In the genomic region with DNA sequence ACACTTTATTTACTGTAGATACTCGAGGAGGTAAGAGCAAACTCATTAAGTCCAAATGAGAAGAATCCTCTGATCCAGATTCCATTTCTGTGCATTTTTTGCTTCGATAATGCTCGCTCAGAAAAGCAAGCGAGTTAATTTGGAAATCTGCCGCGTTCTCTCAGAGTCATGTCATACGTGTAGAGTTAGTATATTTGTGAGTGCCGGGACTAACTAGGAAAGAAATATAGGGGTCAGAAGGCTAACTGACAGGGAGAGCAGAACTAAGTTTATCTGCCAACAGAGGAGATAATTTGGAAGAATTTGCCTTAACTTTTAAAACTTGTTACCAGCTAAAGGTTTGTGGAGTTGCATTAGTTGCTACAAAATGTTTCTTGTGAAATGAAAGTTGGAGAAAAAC, we compare ENCODE assay signal across 8 mouse cellular contexts. TPM values are rescaled to one million over a fixed set of nuclear protein-coding genes. Genes with fewer than 3 reads are reported as not detected.
DNase-seq lines count a peak whose midpoint lies in the region; ATAC-seq and TF ChIP-seq lines count a peak whose summit lies in the region.

No protein-coding gene starts in this region.

- H3K9ac ChIP-seq in heart, embryonic 12.5 days, result peak overlapping the region; percentile 95
- H3K9ac ChIP-seq in ES-Bruce4 (ENCODE audit: low read depth, poor library complexity, severe bottlenecking), result peak overlapping the region; percentile 65
- H3K9ac ChIP-seq in forebrain, postnatal 0 days, result peak overlapping the region; percentile 69
- H3K9ac ChIP-seq in liver, postnatal 0 days (replicated peaks), result peak overlapping the region; percentile 91

- peak overlapping the region; percentile 86 for H3K4me2 ChIP-seq in heart, embryonic 12.5 days
- H3K4me2 ChIP-seq in forebrain, postnatal 0 days (ENCODE audit: low read depth), result peak overlapping the region; percentile 77
- H3K4me2 ChIP-seq in liver, postnatal 0 days (ENCODE audit: low read depth, low read length), result peak overlapping the region; percentile 75

- intact Hi-C loops in heart, postnatal 14 days (cut with DNase I), result no loop called here

- no peak for DNase-seq in heart, postnatal 14 days
- no peak for DNase-seq in forebrain, postnatal 0 days
- no peak for DNase-seq in liver, postnatal 0 days
- no peak for DNase-seq in urinary bladder, postnatal 14 days (ENCODE audit: low spot score)
- no peak for DNase-seq in layer of hippocampus, adult 8-10 months (ENCODE audit: low spot score in 2 of 2)
- no peak for DNase-seq in gastrocnemius, postnatal 10 days

- no peak for TF ChIP-seq EP300 in ES-Bruce4 (IDR thresholded peaks at IDR 0.05; ENCODE audit: insufficient read depth, low read depth, low read length)
- no peak for TF ChIP-seq EP300 in liver, postnatal 0 days (IDR thresholded peaks at IDR 0.05; ENCODE audit: low read depth)

- 4% methylated on average over 8 of the region's 8 CpGs for WGBS in heart, embryonic 12.5 days
- WGBS in forebrain, postnatal 0 days, result 3% methylated on average over 8 of the region's 8 CpGs
- WGBS in liver, postnatal 0 days (ENCODE audit: insufficient replicate concordance), result 2% methylated on average over 8 of the region's 8 CpGs

- no peak for ATAC-seq in heart, embryonic 12.5 days (ENCODE audit: insufficient number of reproducible peaks, low FRiP score)
- no peak for ATAC-seq in forebrain, postnatal 0 days
- ATAC-seq in liver, postnatal 0 days, result no peak

- no peak for TF ChIP-seq POLR2A in ES-Bruce4 (IDR thresholded peaks at IDR 0.05; ENCODE audit: insufficient read depth, low read length)

- no peaks in the 10 kb centered on the region for H3K9me3 ChIP-seq in heart, embryonic 12.5 days (replicated peaks)
- H3K9me3 ChIP-seq in ES-Bruce4 (replicated peaks; ENCODE audit: control insufficient read depth, insufficient read depth, low read length, poor library complexity, severe bottlenecking), result no peaks in the 10 kb centered on the region
- H3K9me3 ChIP-seq in forebrain, postnatal 0 days (ENCODE audit: low read length), result no peaks in the 10 kb centered on the region
- H3K9me3 ChIP-seq in liver, postnatal 0 days (ENCODE audit: low read length), result no peaks in the 10 kb centered on the region

- H3K27me3 ChIP-seq in heart, embryonic 12.5 days (replicated peaks), result no peaks in the 10 kb centered on the region
- H3K27me3 ChIP-seq in ES-Bruce4 (ENCODE audit: control insufficient read depth, insufficient read depth, low read length, poor library complexity, severe bottlenecking), result no peaks in the 10 kb centered on the region
- H3K27me3 ChIP-seq in forebrain, postnatal 0 days (ENCODE audit: insufficient read depth, low read length), result no peaks in the 10 kb centered on the region
- no peaks in the 10 kb centered on the region for H3K27me3 ChIP-seq in liver, postnatal 0 days (ENCODE audit: insufficient read depth, low read length)

- peak overlapping the region; percentile 91 for H3K4me3 ChIP-seq in heart, embryonic 12.5 days
- H3K4me3 ChIP-seq in ES-Bruce4 (ENCODE audit: low read depth, low read length), result peak overlapping the region; percentile 98
- H3K4me3 ChIP-seq in forebrain, postnatal 0 days (ENCODE audit: low read depth, low read length), result peak overlapping the region; percentile 62
- H3K4me3 ChIP-seq in liver, postnatal 0 days (ENCODE audit: low read depth, low read length), result peak overlapping the region; percentile 95

- TF ChIP-seq CTCF in ES-Bruce4 (IDR thresholded peaks at IDR 0.05; ENCODE audit: low read depth, low read length), result no peak
- no peak for TF ChIP-seq CTCF in forebrain, postnatal 0 days (IDR thresholded peaks at IDR 0.05; ENCODE audit: low read depth)
- TF ChIP-seq CTCF in liver, postnatal 0 days (IDR thresholded peaks at IDR 0.05; ENCODE audit: low read depth), result no peak

- peaks cover 19% of the 10 kb centered on the region for H3K4me1 ChIP-seq in heart, embryonic 12.5 days (replicated peaks)
- no peaks in the 10 kb centered on the region for H3K4me1 ChIP-seq in ES-Bruce4 (ENCODE audit: control insufficient read depth, insufficient read depth, low read length)
- H3K4me1 ChIP-seq in forebrain, postnatal 0 days (ENCODE audit: insufficient read depth), result peaks cover 11% of the 10 kb centered on the region
- peaks cover 11% of the 10 kb centered on the region for H3K4me1 ChIP-seq in liver, postnatal 0 days (ENCODE audit: insufficient read depth)

- no peak overlapping the region for H3K27ac ChIP-seq in heart, embryonic 12.5 days (ENCODE audit: poor library complexity, severe bottlenecking)
- no peak overlapping the region for H3K27ac ChIP-seq in ES-Bruce4 (ENCODE audit: insufficient read depth, low read length)
- H3K27ac ChIP-seq in forebrain, postnatal 0 days (ENCODE audit: low read depth, low read length), result no peak overlapping the region; the same call in 1 of the 2 replicates
- H3K27ac ChIP-seq in liver, postnatal 0 days (ENCODE audit: low read depth), result peak overlapping the region; percentile 82

- peaks cover 19% of the 10 kb centered on the region for H3K36me3 ChIP-seq in heart, embryonic 12.5 days
- H3K36me3 ChIP-seq in ES-Bruce4 (ENCODE audit: control insufficient read depth, insufficient read depth, low read length, poor library complexity, severe bottlenecking), result peaks cover 29% of the 10 kb centered on the region
- peaks cover 15% of the 10 kb centered on the region for H3K36me3 ChIP-seq in forebrain, postnatal 0 days (ENCODE audit: insufficient read depth)
- H3K36me3 ChIP-seq in liver, postnatal 0 days (replicated peaks; ENCODE audit: insufficient read depth, low read length), result peaks cover 18% of the 10 kb centered on the region

RNA-seq across cellular contexts. Expression of gene Nup155, which starts 0.7 kb away (rescaled TPM):
- polyA plus RNA-seq in heart, embryonic 12.5 days (2016; fragmentation: Nextera tagmentation; extraction: Ambion mirVana), result 18.0 and 18.7 TPM in 2 replicates
- 10 to 100 TPM; 12.4 to 12.6 TPM for total RNA-seq in heart, postnatal 14 days (2021)
- 96.6 and 107 TPM in 2 replicates for polyA plus RNA-seq in ES-Bruce4 (2011; ENCODE audit: insufficient read depth, insufficient read length, low read depth, missing spikeins)
- 28.0 and 46.9 TPM in 2 replicates for total RNA-seq in forebrain, postnatal 0 days (2014; rRNA removed)
- 4.3 and 6.2 TPM in 2 replicates for polyA plus RNA-seq in forebrain, postnatal 0 days (2015; fragmentation: Nextera tagmentation; extraction: Ambion mirVana)
- 3.6 and 4.1 TPM in 2 replicates for polyA plus RNA-seq in liver, postnatal 0 days (2015; fragmentation: Nextera tagmentation; extraction: Ambion mirVana)
- 10 to 100 TPM; 17.4 to 23.4 (median 18.7) TPM for total RNA-seq in layer of hippocampus, adult 8-10 months (2022)
- 10 to 100 TPM; 10.8 to 15.0 TPM for total RNA-seq in gastrocnemius, postnatal 10 days (2021)

RNA-seq across cellular contexts. Expression of gene Wdr70, which starts 10.8 kb away (rescaled TPM):
- polyA plus RNA-seq in heart, embryonic 12.5 days (2016; fragmentation: Nextera tagmentation; extraction: Ambion mirVana), result 40.5 and 43.4 TPM in 2 replicates
- 10 to 100 TPM; 17.3 to 20.9 TPM for total RNA-seq in heart, postnatal 14 days (2021)
- 65.5 and 69.7 TPM in 2 replicates for polyA plus RNA-seq in ES-Bruce4 (2011; ENCODE audit: insufficient read depth, insufficient read length, low read depth, missing spikeins)
- 57.9 and 66.8 TPM in 2 replicates for total RNA-seq in forebrain, postnatal 0 days (2014; rRNA removed)
- polyA plus RNA-seq in forebrain, postnatal 0 days (2015; fragmentation: Nextera tagmentation; extraction: Ambion mirVana), result 63.8 and 71.3 TPM in 2 replicates
- 13.1 and 15.5 TPM in 2 replicates for polyA plus RNA-seq in liver, postnatal 0 days (2015; fragmentation: Nextera tagmentation; extraction: Ambion mirVana)
- 10 to 100 TPM; 29.5 to 33.7 (median 30.4) TPM for total RNA-seq in layer of hippocampus, adult 8-10 months (2022)
- total RNA-seq in gastrocnemius, postnatal 10 days (2021), result 10 to 100 TPM; 24.6 to 26.3 TPM

RNA-seq across cellular contexts. Expression of gene Cplane1, which starts 59.1 kb away (rescaled TPM):
- 5.9 TPM in 2 replicates for polyA plus RNA-seq in heart, embryonic 12.5 days (2016; fragmentation: Nextera tagmentation; extraction: Ambion mirVana)
- total RNA-seq in heart, postnatal 14 days (2021), result 1 to 10 TPM; 6.5 to 6.6 TPM
- polyA plus RNA-seq in ES-Bruce4 (2011; ENCODE audit: insufficient read depth, insufficient read length, low read depth, missing spikeins), result 25.9 and 30.7 TPM in 2 replicates
- total RNA-seq in forebrain, postnatal 0 days (2014; rRNA removed), result 25.0 and 37.0 TPM in 2 replicates
- 5.3 and 10.1 TPM in 2 replicates for polyA plus RNA-seq in forebrain, postnatal 0 days (2015; fragmentation: Nextera tagmentation; extraction: Ambion mirVana)
- 0.56 and 0.61 TPM in 2 replicates for polyA plus RNA-seq in liver, postnatal 0 days (2015; fragmentation: Nextera tagmentation; extraction: Ambion mirVana)
- 10 to 100 TPM; 26.1 to 41.2 (median 30.1) TPM for total RNA-seq in layer of hippocampus, adult 8-10 months (2022)
- 1 to 10 TPM; 5.4 to 9.4 TPM for total RNA-seq in gastrocnemius, postnatal 10 days (2021)
